ENCODE assay signal across 17 mouse cellular contexts in genomic region chr16:11078216-11078869, GRCm38 (mm10). TPM values are rescaled to one million over a fixed set of nuclear protein-coding genes. Genes with fewer than 3 reads are reported as not detected.
DNase-seq lines count a peak whose midpoint lies in the region; ATAC-seq and TF ChIP-seq lines count a peak whose summit lies in the region.
"Had no signal": no experiment of that assay in that cellular context is flagged by ENCODE, and none has a peak within 500 bp of the region (broad histone marks: within the 10 kb centered on the region; RNA-seq: fewer than 3 reads in every experiment).

No protein-coding gene starts in this region.

- H3K4me3 ChIP-seq in heart, embryonic 15.5 days, result no peak overlapping the region
- no peak overlapping the region for H3K4me3 ChIP-seq in thymus, adult 2 months (ENCODE audit: control insufficient read depth, insufficient read depth, low read length)
- no peak overlapping the region for H3K4me3 ChIP-seq in brown adipose tissue, adult 24 weeks (ENCODE audit: insufficient read depth, low read depth, low read length)
- no peak overlapping the region for H3K4me3 ChIP-seq in midbrain, embryonic 10.5 days
- no peak overlapping the region for H3K4me3 ChIP-seq in forebrain, embryonic 10.5 days
- H3K4me3 ChIP-seq: embryonic facial prominence, embryonic 15.5 days; forebrain, embryonic 13.5 days; gastrocnemius, adult 2 months; limb, embryonic 10.5 days; neural tube, embryonic 13.5 days had no signal

- H3K9ac ChIP-seq in heart, embryonic 15.5 days, result no peak overlapping the region
- H3K9ac ChIP-seq: embryonic facial prominence, embryonic 15.5 days; forebrain, embryonic 13.5 days; hindbrain, embryonic 14.5 days; neural tube, embryonic 13.5 days had no signal

- peaks cover 4% of the 10 kb centered on the region; the same call in 1 of the 2 replicates for H3K4me1 ChIP-seq in heart, embryonic 15.5 days (replicated peaks)
- peaks cover 15% of the 10 kb centered on the region for H3K4me1 ChIP-seq in thymus, adult 2 months (replicated peaks; ENCODE audit: control insufficient read depth, insufficient read depth, low read length)
- peaks cover 3% of the 10 kb centered on the region; the same call in 1 of the 2 replicates for H3K4me1 ChIP-seq in brown adipose tissue, adult 24 weeks (ENCODE audit: control insufficient read depth, insufficient read depth, insufficient read length, low read length)
- H3K4me1 ChIP-seq in midbrain, embryonic 10.5 days, result no peaks in the 10 kb centered on the region
- no peaks in the 10 kb centered on the region for H3K4me1 ChIP-seq in forebrain, embryonic 10.5 days
- H3K4me1 ChIP-seq: embryonic facial prominence, embryonic 15.5 days; limb, embryonic 10.5 days had no signal

- intact Hi-C loops in heart, postnatal 25 days (cut with DNase I), result no loop called here

- no peak for TF ChIP-seq CTCF in thymus, adult 2 months (IDR thresholded peaks at IDR 0.05; ENCODE audit: borderline replicate concordance, control insufficient read depth, extremely low read depth, insufficient read depth, low read length, poor library complexity)

- peaks cover 82% of the 10 kb centered on the region for H3K36me3 ChIP-seq in heart, embryonic 15.5 days
- H3K36me3 ChIP-seq in thymus, adult 2 months (ENCODE audit: control insufficient read depth, insufficient read depth, low read length), result peaks cover 32% of the 10 kb centered on the region
- H3K36me3 ChIP-seq in midbrain, embryonic 10.5 days, result peaks cover 98% of the 10 kb centered on the region
- H3K36me3 ChIP-seq in forebrain, embryonic 10.5 days (replicated peaks), result peaks cover 98% of the 10 kb centered on the region

- H3K27ac ChIP-seq in heart, embryonic 15.5 days, result peak overlapping the region; percentile 33; the same call in 1 of the 2 replicates
- peak overlapping the region; percentile 77 for H3K27ac ChIP-seq in thymus, adult 2 months (ENCODE audit: control insufficient read depth, insufficient read depth, low read length)
- 0 out of 2 replicates have a peak overlapping the region, but pooled peaks have one; percentile 13 for H3K27ac ChIP-seq in brown adipose tissue, adult 24 weeks (replicated peaks; ENCODE audit: low read depth, low read length)
- no peak overlapping the region for H3K27ac ChIP-seq in midbrain, embryonic 10.5 days (replicated peaks)
- H3K27ac ChIP-seq in forebrain, embryonic 10.5 days, result no peak overlapping the region
- H3K27ac ChIP-seq: embryonic facial prominence, embryonic 15.5 days; forebrain, embryonic 13.5 days; gastrocnemius, adult 2 months; hindbrain, embryonic 14.5 days; limb, embryonic 10.5 days; macrophage; neural tube, embryonic 13.5 days had no signal

- no peaks in the 10 kb centered on the region for H3K9me3 ChIP-seq in heart, embryonic 15.5 days (replicated peaks)
- H3K9me3 ChIP-seq in midbrain, embryonic 10.5 days (replicated peaks), result no peaks in the 10 kb centered on the region
- H3K9me3 ChIP-seq in forebrain, embryonic 10.5 days, result no peaks in the 10 kb centered on the region
- H3K9me3 ChIP-seq: embryonic facial prominence, embryonic 15.5 days; forebrain, embryonic 13.5 days; limb, embryonic 10.5 days; neural tube, embryonic 13.5 days had no signal

- H3K27me3 ChIP-seq in heart, embryonic 15.5 days, result no peaks in the 10 kb centered on the region
- H3K27me3 ChIP-seq in thymus, adult 2 months (ENCODE audit: control insufficient read depth, insufficient read depth, low read length), result no peaks in the 10 kb centered on the region
- H3K27me3 ChIP-seq in midbrain, embryonic 10.5 days (ENCODE audit: low read depth, poor library complexity, severe bottlenecking), result no peaks in the 10 kb centered on the region
- no peaks in the 10 kb centered on the region for H3K27me3 ChIP-seq in forebrain, embryonic 10.5 days (ENCODE audit: poor library complexity, severe bottlenecking)
- H3K27me3 ChIP-seq: embryonic facial prominence, embryonic 15.5 days; forebrain, embryonic 13.5 days; neural tube, embryonic 13.5 days had no signal

- WGBS in heart, embryonic 15.5 days, result 47% methylated on average over 3 of the region's 3 CpGs
- WGBS in thymus, adult 2 months, result 44% methylated on average over 3 of the region's 3 CpGs
- WGBS in midbrain, embryonic 10.5 days, result 82% methylated on average over 3 of the region's 3 CpGs
- WGBS in forebrain, embryonic 10.5 days, result 82% methylated on average over 3 of the region's 3 CpGs

- DNase-seq in heart, postnatal 25 days (ENCODE audit: low spot score), result no peak
- no peak for DNase-seq in thymus, adult 2 months
- DNase-seq in thymus, postnatal 10 days (ENCODE audit: low spot score in 2 of 2), result no peak
- no peak for DNase-seq in midbrain, embryonic 10.5 days (ENCODE audit: low spot score)
- DNase-seq in forebrain, embryonic 10.5 days (ENCODE audit: extremely low spot score, low spot score), result no peak
- no peak for DNase-seq in urinary bladder, adult 18-20 months (ENCODE audit: low spot score in 2 of 2)
- DNase-seq: cerebellum, adult 18-20 months; gastrocnemius, adult 2 months; kidney, adult 9 months had no signal

- TF ChIP-seq POLR2A in thymus, adult 2 months (IDR thresholded peaks at IDR 0.05; ENCODE audit: control insufficient read depth, extremely low read depth, insufficient read depth, low read length, poor library complexity), result no peak

- ATAC-seq in heart, embryonic 15.5 days (replicated peaks; ENCODE audit: insufficient number of reproducible peaks, insufficient read depth, low FRiP score, low read depth), result no peak; the same call in 1 of the 2 replicates
- ATAC-seq: forebrain, embryonic 13.5 days had no signal

- H3K4me2 ChIP-seq in heart, embryonic 15.5 days, result no peak overlapping the region
- H3K4me2 ChIP-seq: embryonic facial prominence, embryonic 15.5 days; forebrain, embryonic 13.5 days; hindbrain, embryonic 14.5 days; neural tube, embryonic 13.5 days had no signal

RNA-seq across cellular contexts. Expression of gene Litaf, which starts 12.4 kb away (rescaled TPM):
- polyA plus RNA-seq in heart, embryonic 15.5 days (2015; fragmentation: Nextera tagmentation; extraction: Ambion mirVana), result 66.8 and 75.0 TPM in 2 replicates
- 10 to 100 TPM; 21.7 to 24.2 TPM for total RNA-seq in heart, postnatal 25 days (2021)
- 107 TPM in 2 replicates for polyA plus RNA-seq in thymus, adult 2 months (2012; rRNA removed)
- polyA plus RNA-seq in brown adipose tissue, adult 24 weeks (2012; ENCODE audit: insufficient read depth, insufficient read length, missing spikeins), result 15.6 and 17.6 TPM in 2 replicates
- 97.9 and 106 TPM in 2 replicates for polyA plus RNA-seq in midbrain, embryonic 10.5 days (2016; fragmentation: Nextera tagmentation; extraction: Ambion mirVana)
- polyA plus RNA-seq in forebrain, embryonic 10.5 days (2016; fragmentation: Nextera tagmentation; extraction: Ambion mirVana), result 61.7 and 65.1 TPM in 2 replicates

RNA-seq across cellular contexts. Expression of gene Snn, which starts 17.6 kb away (rescaled TPM):
- 34.0 and 43.3 TPM in 2 replicates for polyA plus RNA-seq in heart, embryonic 15.5 days (2015; fragmentation: Nextera tagmentation; extraction: Ambion mirVana)
- 10 to 100 TPM; 28.3 to 33.3 TPM for total RNA-seq in heart, postnatal 25 days (2021)
- 78.6 and 85.4 TPM in 2 replicates for polyA plus RNA-seq in thymus, adult 2 months (2012; rRNA removed)
- 6.4 and 7.7 TPM in 2 replicates for polyA plus RNA-seq in brown adipose tissue, adult 24 weeks (2012; ENCODE audit: insufficient read depth, insufficient read length, missing spikeins)
- polyA plus RNA-seq in midbrain, embryonic 10.5 days (2016; fragmentation: Nextera tagmentation; extraction: Ambion mirVana), result 86.7 and 106 TPM in 2 replicates
- polyA plus RNA-seq in forebrain, embryonic 10.5 days (2016; fragmentation: Nextera tagmentation; extraction: Ambion mirVana), result 64.9 and 67.0 TPM in 2 replicates

RNA-seq across cellular contexts. Expression of gene Txndc11, which starts 56.1 kb away (rescaled TPM):
- polyA plus RNA-seq in heart, embryonic 15.5 days (2015; fragmentation: Nextera tagmentation; extraction: Ambion mirVana), result 26.2 and 30.5 TPM in 2 replicates
- total RNA-seq in heart, postnatal 25 days (2021), result 10 to 100 TPM; 15.9 to 17.0 TPM
- polyA plus RNA-seq in thymus, adult 2 months (2012; rRNA removed), result 34.5 and 35.1 TPM in 2 replicates
- 12.3 and 12.6 TPM in 2 replicates for polyA plus RNA-seq in brown adipose tissue, adult 24 weeks (2012; ENCODE audit: insufficient read depth, insufficient read length, missing spikeins)
- 24.0 and 27.0 TPM in 2 replicates for polyA plus RNA-seq in midbrain, embryonic 10.5 days (2016; fragmentation: Nextera tagmentation; extraction: Ambion mirVana)
- 24.0 and 25.1 TPM in 2 replicates for polyA plus RNA-seq in forebrain, embryonic 10.5 days (2016; fragmentation: Nextera tagmentation; extraction: Ambion mirVana)

Comparison
In these comparisons a context has a peak if more than half of its experiments do, and no peak if none do; other contexts are left out.
1. H3K27ac ChIP-seq: peak in heart, embryonic 15.5 days (single experiment), thymus, adult 2 months (single experiment) and brown adipose tissue, adult 24 weeks (single experiment); none in midbrain, embryonic 10.5 days (single experiment) and forebrain, embryonic 10.5 days (single experiment).